Mouse (Mus musculus): Measurements from ENCODE around the gene Usf2.

Usf2 gene

GRCm38 (mm10) chr7:30956756-30957366, at the start of gene Usf2:
Gene Usf2 (minus strand): TSS chr7:30956803.
- peak; percentile 77 for DNase-seq

GRCm38 (mm10) chr7:31002650-31003049, 46.0 kb upstream of the Usf2 start:
- DNase-seq = peak; percentile 49

- DNase-seq = peak; percentile 78
Measured at GRCm38 (mm10) chr7:31000505-31001020, 44.0 kb upstream of the Usf2 start.

- DNase-seq = no peak
Measured at GRCm38 (mm10) chr7:30996491-30996890, 39.9 kb upstream of the Usf2 start.

- DNase-seq = no peak
Measured at GRCm38 (mm10) chr7:30993986-30994385, 37.4 kb upstream of the Usf2 start.

- DNase-seq = no peak
Measured at GRCm38 (mm10) chr7:30992148-30992547, 35.5 kb upstream of the Usf2 start.

DNA sequence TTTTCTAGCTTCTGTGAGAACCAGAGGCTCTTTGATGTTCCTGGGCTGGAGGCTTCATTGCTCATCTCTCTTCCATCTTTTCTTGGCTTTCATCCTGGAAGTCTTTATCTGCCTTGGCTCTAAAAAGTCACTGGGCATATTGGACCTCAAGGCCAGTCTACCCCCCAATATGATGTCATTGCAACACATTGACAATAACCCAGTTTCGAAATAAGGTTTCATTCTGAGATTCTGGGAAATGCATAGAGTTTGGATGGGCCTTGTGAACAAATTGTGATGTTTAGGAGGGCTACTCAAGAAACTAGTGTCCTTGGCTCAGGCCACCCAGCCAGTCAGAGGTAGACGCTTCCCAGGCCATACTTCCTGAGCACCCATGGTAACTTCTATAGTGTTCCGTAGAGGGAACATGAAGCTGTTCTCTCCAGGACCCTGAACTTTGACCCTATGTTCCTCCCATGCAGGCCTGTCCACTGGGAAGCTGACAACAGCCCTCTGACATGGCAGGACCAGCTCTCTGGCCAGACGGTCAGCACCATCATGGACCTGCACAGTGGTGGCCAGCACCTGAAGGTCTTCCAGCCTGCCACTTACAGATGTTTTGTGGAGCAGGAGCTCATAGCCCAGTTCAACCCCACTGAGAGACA, 32.0 kb upstream of the Usf2 start:
- DNase-seq = no peak

GRCm38 (mm10) chr7:30985357-30985756, 28.8 kb upstream of the Usf2 start:
- no peak for DNase-seq

DNA sequence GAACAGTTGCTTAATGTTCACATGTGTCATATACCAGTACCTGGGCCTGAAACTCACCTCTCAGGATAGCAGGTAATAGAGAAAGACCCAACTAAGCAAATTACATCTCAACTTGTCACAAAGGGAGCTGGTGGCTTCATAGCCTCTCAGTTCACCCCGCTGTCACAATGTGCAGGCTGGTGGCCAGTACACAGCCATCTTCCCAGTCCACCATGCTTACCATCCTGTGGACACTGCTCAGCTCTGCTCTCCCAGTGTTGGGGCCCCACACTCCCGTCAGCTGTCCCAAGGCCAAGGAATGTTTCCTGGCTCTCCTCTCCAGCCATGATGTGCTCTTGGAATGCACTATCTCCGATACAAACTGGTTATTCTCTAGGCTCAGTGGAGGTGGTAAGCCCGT, 25.1 kb upstream of the Usf2 start:
- no peak for DNase-seq

DNA sequence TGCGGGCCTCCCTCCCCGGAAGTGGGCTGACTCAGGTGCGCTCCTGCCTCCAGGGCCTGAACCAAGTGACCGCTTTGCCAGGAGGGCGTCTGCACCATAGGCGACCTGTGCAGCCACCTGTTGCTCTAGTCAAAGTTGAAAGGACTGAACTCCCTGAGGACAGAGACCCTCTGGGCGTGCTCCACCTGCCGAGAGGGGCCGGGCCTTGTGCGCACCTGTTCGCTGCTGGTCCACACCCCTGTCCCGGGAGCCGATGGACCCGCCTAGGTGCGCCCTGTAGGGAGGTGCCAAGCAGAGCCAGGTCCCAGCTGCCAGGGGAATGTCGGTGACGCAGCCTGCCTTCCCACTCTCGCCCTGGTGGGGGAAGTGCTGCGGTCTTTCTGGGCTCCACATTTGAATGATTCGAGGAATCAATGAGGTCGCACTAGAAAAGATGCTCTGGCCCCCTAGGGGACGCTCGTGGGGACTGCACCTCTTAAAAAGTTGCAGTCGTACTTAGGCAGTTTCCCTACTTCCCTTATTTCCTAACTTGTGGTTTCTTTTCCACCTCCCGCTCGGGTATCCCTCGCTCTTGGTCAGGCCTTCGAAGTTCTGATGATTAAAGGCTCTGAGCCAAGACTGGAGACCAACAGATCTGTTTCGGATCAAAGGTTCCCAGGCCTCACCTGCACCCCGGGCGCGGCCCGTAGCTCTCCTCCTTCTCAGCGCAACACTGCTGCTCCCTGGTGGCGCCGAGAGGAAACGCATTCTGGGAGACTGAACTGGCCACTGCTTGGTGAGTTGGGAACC, 17.1 kb upstream of the Usf2 start, which contains the start of gene Fam187b:
Fam187b (plus strand) TSS at position 290 of the 789 bp plus-strand sequence.
- DNase-seq = peak; percentile 95

DNA sequence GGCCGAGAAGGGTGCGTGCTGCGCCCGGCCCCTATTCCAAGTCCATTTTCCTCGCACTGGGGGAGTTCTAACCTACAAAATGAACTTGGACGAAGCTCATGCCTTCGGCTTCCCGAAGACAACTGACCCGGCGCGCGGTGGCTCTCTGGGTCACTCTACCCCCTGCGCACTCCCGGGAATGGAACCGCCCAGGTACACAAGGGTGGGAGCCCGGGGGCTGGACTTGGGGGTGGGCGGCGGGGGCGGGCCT, 16.6 kb upstream of the Usf2 start, which contains the start of gene Lsr:
Lsr (minus strand) TSS at position 214 of the 250 bp plus-strand sequence.
- no peak for DNase-seq

- DNase-seq = no peak
Measured at GRCm38 (mm10) chr7:30972426-30973250, 16.0 kb upstream of the Usf2 start.

- no peak for DNase-seq
Measured at GRCm38 (mm10) chr7:30971901-30972300, 15.3 kb upstream of the Usf2 start.

- DNase-seq = no peak
Measured at GRCm38 (mm10) chr7:30969174-30969573, 12.6 kb upstream of the Usf2 start.

DNA sequence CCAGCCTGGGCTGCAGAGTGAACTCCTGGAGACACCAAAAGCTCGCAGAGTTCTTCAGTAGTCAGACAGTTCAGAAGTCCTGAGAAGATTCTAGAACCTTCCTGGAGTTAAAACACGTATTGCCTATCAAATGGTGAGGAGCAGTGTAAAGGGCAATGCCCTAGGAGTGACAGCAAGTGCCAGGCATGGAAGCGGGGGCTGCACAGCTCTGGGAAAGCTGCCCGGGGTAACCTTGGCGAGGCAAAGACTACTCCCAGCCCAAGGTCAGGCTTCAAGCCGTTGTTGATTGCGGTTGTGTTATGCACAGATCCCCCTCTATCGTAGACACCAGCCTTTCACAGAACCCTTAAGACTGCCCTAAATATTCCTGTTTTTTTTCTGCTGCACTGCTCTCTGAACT, 12.0 kb upstream of the Usf2 start:
- no peak for DNase-seq

DNA sequence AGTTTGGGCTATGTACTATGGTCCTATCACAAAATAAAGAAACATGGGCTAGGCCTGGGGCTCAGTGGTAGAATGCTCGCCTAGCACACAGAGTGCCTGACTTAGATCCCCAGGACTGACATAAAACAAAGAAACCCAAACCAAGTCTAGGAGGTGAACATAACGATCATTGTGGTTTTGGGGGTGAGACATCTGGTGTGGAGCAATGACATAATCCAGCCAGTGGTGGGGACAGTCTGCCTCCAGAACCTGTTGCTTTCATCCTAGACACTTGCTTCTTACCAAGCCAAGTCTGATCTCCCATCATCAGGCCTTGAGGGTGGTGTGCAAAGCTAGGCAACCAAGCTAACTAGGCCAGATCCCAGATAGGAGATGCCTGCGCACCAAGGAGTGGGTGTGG, 10.1 kb upstream of the Usf2 start:
- DNase-seq = no peak

- no peak for DNase-seq
Measured at GRCm38 (mm10) chr7:30965677-30966076, 9.1 kb upstream of the Usf2 start.

DNA sequence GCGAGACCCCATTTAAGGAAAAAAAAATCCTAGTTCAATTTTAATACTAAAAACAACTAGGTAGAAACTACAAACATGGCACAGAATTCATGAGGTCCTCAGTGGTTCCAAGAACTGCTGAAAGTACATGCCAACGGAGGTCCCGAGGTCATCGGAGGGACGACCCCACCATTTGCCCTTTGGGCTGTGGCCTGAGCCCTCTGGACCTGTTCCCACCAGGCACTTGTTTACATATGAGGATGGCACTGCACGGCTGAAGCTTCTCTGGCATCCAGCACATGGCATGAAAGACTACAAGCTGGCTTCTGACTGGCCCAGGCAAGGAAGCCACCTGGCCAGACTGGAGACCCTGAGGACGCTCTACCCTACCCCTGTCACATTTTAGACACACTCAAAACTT, 7.8 kb upstream of the Usf2 start:
- peak; percentile 31 for DNase-seq

DNA sequence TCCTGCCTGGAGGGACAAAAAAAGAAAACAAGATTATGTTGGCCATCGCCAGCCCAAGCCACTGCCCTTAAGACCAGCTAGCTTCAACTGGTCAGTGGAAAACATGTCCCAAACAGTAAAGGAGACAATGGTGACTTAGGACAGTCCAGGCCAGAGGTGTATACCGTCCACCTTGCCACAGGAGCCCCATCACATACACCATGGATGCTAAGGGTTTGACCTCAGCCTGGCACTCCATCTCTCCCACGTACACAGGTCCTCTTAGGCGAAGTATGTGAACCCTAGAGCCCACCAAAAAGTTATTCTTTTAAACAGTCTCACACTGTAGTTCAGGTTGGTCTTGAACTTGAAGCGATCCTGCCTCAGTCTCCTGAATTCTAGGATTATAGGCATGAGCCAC, 6.3 kb upstream of the Usf2 start:
- DNase-seq = no peak

- no peak for DNase-seq
Measured at GRCm38 (mm10) chr7:30959786-30960349, 3.3 kb upstream of the Usf2 start.

GRCm38 (mm10) chr7:30958866-30959487, 2.4 kb upstream of the Usf2 start:
- no peak for DNase-seq
